Mouse (Mus musculus) brain, adult 2 months (tissue): Measurements from ENCODE around the gene Wdr24.

ENCODE experiments used
- DNase-seq: peaks from one replicate; pipeline ENCODE4 v3.0.0; 2011; ENCODE audit warnings: low read depth, low spot score

Wdr24 gene

GRCm38 (mm10) chr17:25877025-25877424 is 53.6 kb downstream of the Wdr24 start:
- DNase-seq, result no peak

GRCm38 (mm10) chr17:25877741-25878610 is 54.5 kb downstream of the Wdr24 start:
- DNase-seq, result no peak
